Mouse (Mus musculus) embryo, embryonic 10 days (tissue): ENCODE data around the gene Cd276.
A peak's percentile ranks its signal among the peaks of the same experiment; 100 is the strongest.

Experiments used
- DNase-seq: peaks from one replicate; pipeline ENCODE4 v3.0.0-alpha.2; 2015; ENCODE audit warnings: low spot score

Gene Cd276

GRCm38 (mm10) chr9:58550928-58551327, 4.3 kb downstream of the Cd276 start:
- DNase-seq = no peak

GRCm38 (mm10) chr9:58549694-58550093, 5.5 kb downstream of the Cd276 start:
- DNase-seq = no peak

GRCm38 (mm10) chr9:58548897-58549296, 6.3 kb downstream of the Cd276 start:
- no peak for DNase-seq

- DNase-seq = no peak
Measured at GRCm38 (mm10) chr9:58546630-58547360, 8.4 kb downstream of the Cd276 start.

- DNase-seq = no peak
Measured at GRCm38 (mm10) chr9:58545428-58545827, 9.8 kb downstream of the Cd276 start.

GRCm38 (mm10) chr9:58544879-58545324, 10.3 kb downstream of the Cd276 start:
- DNase-seq = no peak

GRCm38 (mm10) chr9:58541895-58542338, 13.3 kb downstream of the Cd276 start:
- peak; percentile 39 for DNase-seq

GRCm38 (mm10) chr9:58539886-58540285, 15.4 kb downstream of the Cd276 start:
- peak; percentile 85 for DNase-seq

- no peak for DNase-seq
Measured at GRCm38 (mm10) chr9:58537774-58538173, 17.5 kb downstream of the Cd276 start.

GRCm38 (mm10) chr9:58535447-58536134, 19.6 kb downstream of the Cd276 start:
- peak; percentile 68 for DNase-seq

- peak; percentile 89 for DNase-seq
Measured at GRCm38 (mm10) chr9:58534766-58535165, 20.5 kb downstream of the Cd276 start.

GRCm38 (mm10) chr9:58533322-58533721, 21.9 kb downstream of the Cd276 start:
- no peak for DNase-seq

GRCm38 (mm10) chr9:58532236-58532635, 23.0 kb downstream of the Cd276 start:
- DNase-seq = no peak

- DNase-seq = no peak
Measured at GRCm38 (mm10) chr9:58530407-58530806, 24.8 kb downstream of the Cd276 start.

- no peak for DNase-seq
Measured at GRCm38 (mm10) chr9:58527841-58528240, 27.4 kb downstream of the Cd276 start.

GRCm38 (mm10) chr9:58525108-58525507, 30.1 kb downstream of the Cd276 start:
- no peak for DNase-seq

GRCm38 (mm10) chr9:58521883-58522423, 33.3 kb downstream of the Cd276 start:
- no peak for DNase-seq

- DNase-seq = no peak
Measured at GRCm38 (mm10) chr9:58520816-58521581, 34.2 kb downstream of the Cd276 start.

- DNase-seq = no peak
Measured at GRCm38 (mm10) chr9:58519953-58520352, 35.3 kb downstream of the Cd276 start.

- no peak for DNase-seq
Measured at GRCm38 (mm10) chr9:58517866-58518750, 37.1 kb downstream of the Cd276 start.

GRCm38 (mm10) chr9:58516480-58516879, 38.8 kb downstream of the Cd276 start:
- no peak for DNase-seq
